Mouse (Mus musculus) heart, postnatal 0 days (tissue): ENCODE data around the gene Clrn1. TPM values are rescaled to one million over a fixed set of nuclear protein-coding genes. Genes with fewer than 3 reads are reported as not detected.

Experiments used
- ATAC-seq: fragments of 200-750 bp; cut with Nextera tagmentation; 2 replicates; pipeline ENCODE4 v1.8.0; 2017; ENCODE audit warnings: low read depth, moderate number of reproducible peaks, moderate library complexity; ENCODE audit not compliant: insufficient read depth
- DNase-seq: peaks from one replicate; pipeline ENCODE4 v3.0.0-alpha.2; 2016; ENCODE audit warnings: low spot score
- H3K27ac ChIP-seq: fragments of 300-500 bp; sonication (generic); 2 replicates; pipeline ENCODE4 v1.5.1; 2014; ENCODE audit warnings: low read depth, mild to moderate bottlenecking
- H3K27me3 ChIP-seq: fragments of 300-500 bp; sonication (generic); 2 replicates; pipeline ENCODE4 v1.6.1; 2014; ENCODE audit warnings: low read length, mixed read lengths; ENCODE audit not compliant: control insufficient read depth, insufficient read depth
- H3K36me3 ChIP-seq: fragments of 300-500 bp; sonication (generic); replicated peaks from 2 replicates; pipeline ENCODE4 v1.6.1; 2014; ENCODE audit warnings: low read length, mixed read lengths; ENCODE audit not compliant: control insufficient read depth, insufficient read depth
- H3K4me1 ChIP-seq: fragments of 300-500 bp; sonication (generic); 2 replicates; pipeline ENCODE4 v1.6.1; 2014; ENCODE audit warnings: antibody characterized with exemption; ENCODE audit not compliant: control insufficient read depth, insufficient read depth
- H3K4me2 ChIP-seq: fragments of 300-500 bp; sonication (generic); 2 replicates; pipeline ENCODE4 v1.6.1; 2014; ENCODE audit warnings: low read depth, mild to moderate bottlenecking, low read length, moderate library complexity
- H3K4me3 ChIP-seq: fragments of 300-500 bp; sonication (generic); 2 replicates; pipeline ENCODE4 v1.5.1; 2014; ENCODE audit warnings: low read depth, low read length
- H3K9ac ChIP-seq: fragments of 300-500 bp; sonication (generic); replicated peaks from 2 replicates; pipeline ENCODE4 v1.6.1; 2014; ENCODE audit warnings: low read depth, low read length, mixed read lengths
- H3K9me3 ChIP-seq: fragments of 300-500 bp; sonication (generic); replicated peaks from 2 replicates; pipeline ENCODE4 v1.6.1; 2016; ENCODE audit warnings: low read length; ENCODE audit not compliant: control insufficient read depth
- CTCF ChIP-seq: IDR thresholded peaks from 2 replicates; pipeline ENCODE4 v1.5.1; 2016; ENCODE audit warnings: antibody characterized with exemption, control low read depth, low read depth
- EP300 ChIP-seq: IDR thresholded peaks from 2 replicates; pipeline ENCODE4 v1.6.1; 2016; ENCODE audit warnings: antibody characterized with exemption, low read depth
- WGBS: fragments of 180-500 bp; shearing (Covaris S2); extraction: QIAGEN DNeasy Blood & Tissue Kit; methylation state at CpG from one replicate; pipeline ENCODE4 v1.1.7; 2014; 5-methylcytosine and 5-hydroxymethylcytosine counted together
- polyA plus RNA-seq: library from polyadenylated mRNA; unstranded; fragments of >200 nt; fragmentation: Nextera tagmentation; extraction: Ambion mirVana; gene quantifications from 2 replicates; pipeline ENCODE4 v1.2.1, GENCODE M21; 2015
- total RNA-seq: library from RNA; depleted of rRNA; stranded (reverse); fragments of >200 nt; gene quantifications from 2 replicates; pipeline ENCODE4 v1.2.3, GENCODE M21; 2014; ENCODE audit warnings: low replicate concordance; rRNA removed

The Clrn1 gene
- total RNA-seq = not detected in 2 replicates
- polyA plus RNA-seq = not detected in 2 replicates

DNA sequence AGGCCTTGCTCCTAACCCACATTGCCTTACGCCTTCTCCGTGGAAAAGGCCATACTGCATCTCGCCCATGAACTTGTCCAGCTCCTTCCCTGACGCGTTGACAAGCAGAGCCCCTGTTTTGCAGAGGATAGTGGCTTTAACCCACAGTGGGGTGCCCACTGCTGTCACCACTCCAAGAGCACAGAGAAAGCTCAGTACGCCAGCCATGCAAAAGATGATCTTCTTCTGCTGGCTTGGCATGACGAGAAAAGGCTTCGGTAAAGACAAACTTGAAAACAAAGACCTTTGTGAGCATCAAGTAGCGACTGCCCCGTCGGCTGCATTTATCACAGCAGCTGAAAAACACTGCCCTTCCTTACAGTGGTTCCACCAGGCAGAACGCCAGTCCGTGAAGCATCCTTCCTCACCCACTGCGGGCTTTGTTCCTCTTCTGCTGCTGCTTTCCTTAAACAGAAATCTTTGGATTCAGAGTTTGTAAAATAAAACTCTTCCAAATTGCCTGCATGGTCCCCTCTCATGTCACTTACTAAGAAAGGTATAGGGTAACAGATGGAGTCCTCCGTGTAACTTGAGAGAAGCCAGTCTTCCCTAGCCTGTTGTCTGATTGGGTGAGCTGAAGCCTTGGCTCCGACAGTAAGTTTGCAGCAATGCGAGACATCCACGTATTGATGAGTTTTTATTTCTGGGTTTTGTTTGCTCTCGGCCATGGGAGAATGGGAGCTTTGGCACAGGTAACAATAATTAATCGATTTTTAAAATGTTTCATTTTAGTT, at the start of gene Clrn1:
Gene Clrn1 (minus strand): TSS at position 540 of the 773 bp plus-strand sequence.
- no peaks in the 10 kb centered on the region for H3K36me3 ChIP-seq
- no peak within 1 kb of the TSS for H3K9ac ChIP-seq
- no peak within 1 kb of the TSS for H3K27ac ChIP-seq
- no peaks in the 10 kb centered on the region for H3K9me3 ChIP-seq
- WGBS = 68% methylated on average over 20 of the region's 20 CpGs
- no peaks in the 10 kb centered on the region for H3K27me3 ChIP-seq
- no peak within 1 kb of the TSS for H3K4me2 ChIP-seq
- H3K4me3 ChIP-seq = no peak within 1 kb of the TSS
- DNase-seq (no peak), ATAC-seq (no peak)
- no peak for TF ChIP-seq EP300
- peaks cover 9% of the 10 kb centered on the region; the same call in 1 of the 2 replicates for H3K4me1 ChIP-seq

DNA sequence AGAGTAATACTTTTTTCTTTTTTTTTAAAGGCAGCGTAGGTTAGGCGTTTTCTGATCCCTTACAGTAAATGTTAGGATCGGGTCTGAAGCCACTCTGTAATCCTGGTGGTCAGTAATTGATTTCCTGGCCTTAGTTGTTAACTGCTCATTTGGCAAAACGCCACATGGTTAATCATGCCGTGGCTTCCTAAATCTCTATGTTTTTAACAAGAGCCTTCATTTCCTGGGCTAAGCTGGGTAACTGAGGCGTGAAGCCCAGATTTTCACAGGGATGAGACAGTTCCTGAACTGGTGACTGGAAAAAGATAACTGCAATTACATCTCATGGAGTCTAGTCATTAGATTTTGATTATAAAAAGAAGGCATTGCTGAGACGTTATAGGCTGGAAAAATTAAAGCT, 38.9 kb upstream of the Clrn1 start:
- no peak overlapping the region for H3K27ac ChIP-seq
- H3K4me1 ChIP-seq = no peaks in the 10 kb centered on the region
- no peak overlapping the region for H3K4me3 ChIP-seq
- H3K27me3 ChIP-seq = no peaks in the 10 kb centered on the region
- no peak for DNase-seq
- H3K9me3 ChIP-seq = no peaks in the 10 kb centered on the region
- H3K9ac ChIP-seq = no peak overlapping the region
- 64% methylated on average over 7 of the region's 7 CpGs for WGBS
- H3K4me2 ChIP-seq = no peak overlapping the region
- TF ChIP-seq CTCF (no peak), EP300 (no peak)
- no peak for ATAC-seq
- H3K36me3 ChIP-seq = no peaks in the 10 kb centered on the region

DNA sequence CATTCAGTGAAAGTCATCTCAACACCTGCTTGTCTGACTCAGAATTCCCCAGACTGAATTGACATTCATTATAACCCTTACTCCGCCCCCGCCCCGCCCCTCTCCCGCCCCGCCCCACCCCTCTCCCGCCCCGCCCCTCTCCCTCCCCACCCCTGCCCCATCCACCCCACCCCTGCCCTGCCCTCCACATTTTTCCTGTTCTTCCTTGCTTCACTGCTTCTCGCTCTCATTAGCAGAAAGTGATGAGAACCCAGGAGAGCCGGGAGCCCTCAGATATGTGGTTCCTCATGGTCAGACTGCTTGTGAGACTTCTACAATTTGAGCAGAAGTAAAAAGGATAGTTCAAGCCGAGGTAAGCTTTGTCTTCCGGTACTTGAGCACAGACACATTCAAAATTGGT, 38.0 kb upstream of the Clrn1 start:
- no peaks in the 10 kb centered on the region for H3K9me3 ChIP-seq
- ATAC-seq = no peak
- H3K9ac ChIP-seq = no peak overlapping the region
- DNase-seq = no peak
- WGBS = 69% methylated on average over 10 of the region's 11 CpGs
- no peaks in the 10 kb centered on the region for H3K27me3 ChIP-seq
- no peaks in the 10 kb centered on the region for H3K36me3 ChIP-seq
- TF ChIP-seq EP300 = no peak
- no peak for TF ChIP-seq CTCF
- no peak overlapping the region for H3K4me3 ChIP-seq
- H3K4me2 ChIP-seq = no peak overlapping the region
- no peak overlapping the region for H3K27ac ChIP-seq
- no peaks in the 10 kb centered on the region for H3K4me1 ChIP-seq

DNA sequence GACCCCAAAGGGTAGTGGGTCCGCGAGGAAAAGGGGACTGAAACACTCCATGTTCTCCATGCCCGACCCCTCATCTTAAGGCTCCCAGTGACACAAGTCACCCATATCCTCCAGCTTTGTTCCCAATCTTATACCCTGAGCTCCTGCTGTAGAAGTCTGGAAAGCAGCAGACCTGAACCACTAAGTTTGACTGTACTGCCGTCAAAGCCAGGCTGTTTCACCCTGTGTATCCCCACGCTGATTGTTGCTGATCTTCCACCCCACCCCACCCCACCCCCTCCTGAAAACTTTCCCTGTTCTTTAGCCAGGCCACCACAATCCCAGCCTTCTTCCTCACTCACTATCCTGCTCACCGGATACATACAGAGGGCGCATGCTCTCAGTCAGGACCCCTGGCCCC, 37.5 kb upstream of the Clrn1 start:
- H3K27ac ChIP-seq = no peak overlapping the region
- H3K4me2 ChIP-seq = no peak overlapping the region
- no peak overlapping the region for H3K4me3 ChIP-seq
- TF ChIP-seq CTCF = no peak
- no peak for TF ChIP-seq EP300
- no peaks in the 10 kb centered on the region for H3K27me3 ChIP-seq
- no peak for ATAC-seq
- no peaks in the 10 kb centered on the region for H3K36me3 ChIP-seq
- WGBS = 73% methylated on average over 7 of the region's 7 CpGs
- H3K9me3 ChIP-seq = no peaks in the 10 kb centered on the region
- DNase-seq = no peak
- no peaks in the 10 kb centered on the region for H3K4me1 ChIP-seq
- H3K9ac ChIP-seq = no peak overlapping the region

- Histone ChIP-seq H3K9me3 (no peaks in the 10 kb centered on the region), H3K9ac (no peak overlapping the region), H3K4me1 (no peaks in the 10 kb centered on the region), H3K4me2 (no peak overlapping the region), H3K27ac (no peak overlapping the region), H3K36me3 (no peaks in the 10 kb centered on the region), H3K4me3 (no peak overlapping the region), H3K27me3 (no peaks in the 10 kb centered on the region)
- no peak for ATAC-seq
- DNase-seq = no peak
- TF ChIP-seq EP300 (no peak), CTCF (no peak)
- 63% methylated on average over 5 of the region's 5 CpGs for WGBS
Measured at GRCm38 (mm10) chr3:58921316-58921715, 36.2 kb upstream of the Clrn1 start.

DNA sequence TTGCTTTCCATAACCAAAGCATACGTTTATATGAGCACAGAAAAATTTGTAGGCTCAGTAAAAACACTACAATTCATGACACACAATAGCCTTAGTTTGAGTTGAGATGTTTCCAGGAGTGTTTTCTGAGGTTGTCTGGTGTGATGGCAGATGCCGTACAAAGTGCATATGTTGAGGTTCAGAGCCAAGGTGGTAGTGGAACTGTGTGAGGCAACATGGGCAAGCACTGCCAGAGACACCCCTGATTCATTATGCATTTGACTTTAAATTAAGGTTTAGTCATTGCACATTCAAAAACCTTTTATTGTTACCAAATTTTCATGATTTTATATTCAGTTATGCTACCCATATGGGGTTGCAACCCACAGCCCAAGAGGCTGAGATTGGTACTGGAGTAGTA, 19.5 kb upstream of the Clrn1 start:
- Histone ChIP-seq H3K4me2 (no peak overlapping the region), H3K4me1 (no peaks in the 10 kb centered on the region), H3K36me3 (no peaks in the 10 kb centered on the region), H3K9ac (no peak overlapping the region), H3K27me3 (no peaks in the 10 kb centered on the region), H3K9me3 (no peaks in the 10 kb centered on the region), H3K27ac (no peak overlapping the region), H3K4me3 (no peak overlapping the region)
- WGBS = 90% methylated on average over 2 of the region's 2 CpGs
- no peak for TF ChIP-seq EP300
- no peak for TF ChIP-seq CTCF
- DNase-seq (no peak), ATAC-seq (no peak)
